In genomic region chr2:131706565-131706964, GRCm38 (mm10) we compare ENCODE assay signal across 21 mouse cellular contexts.
DNase-seq lines count a peak whose midpoint lies in the region; ATAC-seq and TF ChIP-seq lines count a peak whose summit lies in the region.
"Had no signal": no experiment of that assay in that cellular context is flagged by ENCODE, and none has a peak within 500 bp of the region (broad histone marks: within the 10 kb centered on the region; RNA-seq: fewer than 3 reads in every experiment).

No protein-coding gene starts in this region.

- no peak overlapping the region for H3K4me3 ChIP-seq in heart, embryonic 11.5 days (ENCODE audit: low read depth, low read length)
- H3K4me3 ChIP-seq in embryonic fibroblast, embryonic 13.5 days (ENCODE audit: insufficient read depth, low read length), result no peak overlapping the region
- H3K4me3 ChIP-seq: forebrain, embryonic 10.5 days; hindbrain, embryonic 13.5 days; limb, embryonic 10.5 days; midbrain, embryonic 10.5 days had no signal

- WGBS in heart, embryonic 11.5 days (ENCODE audit: insufficient replicate concordance), result 71% methylated on average over 4 of the region's 4 CpGs

- no peak for TF ChIP-seq POLR2A in embryonic fibroblast, embryonic 13.5 days (IDR thresholded peaks at IDR 0.05; ENCODE audit: low read depth, low read length)

- no peak for ATAC-seq in heart, embryonic 11.5 days (replicated peaks; ENCODE audit: insufficient number of reproducible peaks, low FRiP score, low TSS enrichment)
- ATAC-seq: activated CD4-positive, CD25-positive, alpha-beta regulatory T cell, adult 4 months; forebrain, embryonic 16.5 days; midbrain, embryonic 16.5 days had no signal

- H3K4me1 ChIP-seq in heart, embryonic 11.5 days (ENCODE audit: control insufficient read depth, insufficient read depth, low read length), result peaks cover 14% of the 10 kb centered on the region; the same call in 1 of the 2 replicates
- H3K4me1 ChIP-seq in embryonic fibroblast, embryonic 13.5 days (ENCODE audit: control insufficient read depth, insufficient read depth, low read length), result no peaks in the 10 kb centered on the region; the same call in none of the 2 replicates
- H3K4me1 ChIP-seq: forebrain, embryonic 10.5 days; hindbrain, embryonic 13.5 days; limb, embryonic 10.5 days; midbrain, embryonic 10.5 days had no signal

- intact Hi-C loops in heart, postnatal 10 days (cut with DNase I), result no loop called here
- intact Hi-C loops in gastrocnemius, postnatal 14 days (cut with DNase I; ENCODE audit: low total_unique reads), result no loop called here

- H3K4me2 ChIP-seq in heart, embryonic 11.5 days, result no peak overlapping the region
- H3K4me2 ChIP-seq: hindbrain, embryonic 13.5 days had no signal

- H3K27ac ChIP-seq in heart, embryonic 11.5 days (ENCODE audit: low read depth, low read length), result 0 out of 2 replicates have a peak overlapping the region, but pooled peaks have one; percentile 2
- peak overlapping the region; percentile 18; the same call in 1 of the 2 replicates for H3K27ac ChIP-seq in embryonic fibroblast, embryonic 13.5 days (ENCODE audit: insufficient read depth, low read length)
- H3K27ac ChIP-seq: forebrain, embryonic 10.5 days; hindbrain, embryonic 13.5 days; limb, embryonic 10.5 days; midbrain, embryonic 10.5 days had no signal

- no peak overlapping the region for H3K9ac ChIP-seq in heart, embryonic 11.5 days (ENCODE audit: low read depth, low read length)
- H3K9ac ChIP-seq: hindbrain, embryonic 13.5 days had no signal

- no peaks in the 10 kb centered on the region for H3K36me3 ChIP-seq in heart, embryonic 11.5 days (ENCODE audit: control insufficient read depth, insufficient read depth, low read length)
- H3K36me3 ChIP-seq: forebrain, embryonic 10.5 days; G1E; hindbrain, embryonic 13.5 days; limb, embryonic 10.5 days; midbrain, embryonic 10.5 days had no signal

- no peaks in the 10 kb centered on the region for H3K9me3 ChIP-seq in heart, embryonic 11.5 days (replicated peaks; ENCODE audit: control insufficient read depth, low read length)
- H3K9me3 ChIP-seq: forebrain, embryonic 10.5 days; G1E; hindbrain, embryonic 13.5 days; limb, embryonic 10.5 days; midbrain, embryonic 10.5 days had no signal

- DNase-seq in heart, postnatal 10 days, result no peak
- DNase-seq in layer of hippocampus, adult 11-12 months (ENCODE audit: low spot score), result peak; percentile 41
- no peak for DNase-seq in layer of hippocampus, adult 9-10 months (ENCODE audit: low spot score)
- DNase-seq in NIH3T3 (ENCODE audit: low read depth), result peak; percentile 87
- no peak for DNase-seq in gastrocnemius, postnatal 14 days
- no peak for DNase-seq in gastrocnemius, adult 8-10 months (ENCODE audit: low spot score in 2 of 2)
- DNase-seq: adrenal gland, adult 8-10 months; B cell, adult 2 months; cerebellum, adult 18-20 months; gastrocnemius, postnatal 36 days; liver had no signal

- no peaks in the 10 kb centered on the region for H3K27me3 ChIP-seq in heart, embryonic 11.5 days (ENCODE audit: control insufficient read depth, insufficient read depth, low read length)
- H3K27me3 ChIP-seq: hindbrain, embryonic 13.5 days had no signal

- no peak for TF ChIP-seq CTCF in embryonic fibroblast, embryonic 13.5 days (IDR thresholded peaks at IDR 0.05; ENCODE audit: borderline replicate concordance, insufficient read depth, low read length)

Comparison
In these comparisons a context has a peak if more than half of its experiments do, and no peak if none do; other contexts are left out.
1. DNase-seq: peak in layer of hippocampus, adult 11-12 months (single experiment) and NIH3T3 (single experiment); none in heart, postnatal 10 days (0 of 2), layer of hippocampus, adult 9-10 months (single experiment), gastrocnemius, postnatal 14 days (single experiment) and gastrocnemius, adult 8-10 months (0 of 2).